Mouse (Mus musculus): ENCODE results near the gene Olfr914. TPM values are rescaled to one million over a fixed set of nuclear protein-coding genes. Genes with fewer than 3 reads are reported as not detected.

The Olfr914 gene
- polyA plus RNA-seq (2016; fragmentation: Nextera tagmentation; extraction: Ambion mirVana) = not detected in 2 replicates

DNA sequence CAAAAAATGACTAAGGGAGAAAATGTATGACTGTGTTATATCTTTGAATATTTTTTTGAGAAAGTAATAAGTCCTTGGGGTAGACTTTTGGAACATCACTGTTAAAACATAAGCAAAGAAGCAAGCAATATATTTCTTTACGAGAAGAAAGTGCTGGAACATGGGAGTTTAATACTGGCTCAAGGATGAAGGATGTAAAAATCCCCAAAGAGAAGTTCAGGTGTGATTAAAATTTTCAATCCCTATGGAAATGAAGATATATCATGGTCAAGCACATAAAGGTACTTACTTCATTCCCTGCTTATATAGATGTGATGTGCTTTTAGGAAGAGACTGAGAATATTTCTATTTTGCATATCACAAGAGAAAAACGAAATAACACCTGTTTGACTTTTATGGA is at the start of gene Olfr914:
Gene Olfr914, plus strand, starts transcription at position 301 of the 400 bp plus-strand sequence.
- Histone ChIP-seq H3K27me3 (no peaks in the 10 kb centered on the region), H3K9ac (no peak within 1 kb of the TSS), H3K4me1 (no peaks in the 10 kb centered on the region), H3K36me3 (replicated peaks) (no peaks in the 10 kb centered on the region), H3K4me2 (no peak within 1 kb of the TSS), H3K27ac (no peak within 1 kb of the TSS), H3K4me3 (replicated peaks) (no peak within 1 kb of the TSS), H3K9me3 (no peaks in the 10 kb centered on the region)
- 67% methylated on average over 2 of the region's 2 CpGs for WGBS
- no peak for ATAC-seq (ENCODE audit: low FRiP score)

DNA sequence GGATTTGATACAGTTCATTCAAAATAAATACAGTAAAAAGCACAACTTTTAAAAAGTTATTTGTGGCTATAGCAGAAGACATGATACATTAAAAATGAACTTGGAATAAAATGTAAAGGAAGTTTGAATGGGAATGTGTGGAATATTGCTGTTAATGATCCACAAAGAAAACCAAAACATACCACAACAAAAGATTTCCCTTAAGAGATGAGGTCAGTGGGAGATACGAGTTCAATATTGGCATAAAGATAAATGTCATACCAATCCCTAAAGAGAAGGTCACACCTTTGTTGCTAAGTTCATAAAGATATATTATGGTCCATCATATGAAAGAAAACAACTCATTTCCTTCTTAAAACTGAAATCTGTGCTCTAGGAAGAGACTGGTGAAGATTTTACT is 25.0 kb upstream of the Olfr914 start, which contains the start of gene Olfr912:
Gene Olfr912, plus strand, starts transcription at position 301 of the 400 bp plus-strand sequence.
- Histone ChIP-seq H3K9me3 (no peaks in the 10 kb centered on the region), H3K4me2 (no peak within 1 kb of the TSS), H3K36me3 (replicated peaks) (no peaks in the 10 kb centered on the region), H3K9ac (no peak within 1 kb of the TSS), H3K27me3 (no peaks in the 10 kb centered on the region), H3K27ac (no peak within 1 kb of the TSS), H3K4me1 (no peaks in the 10 kb centered on the region), H3K4me3 (replicated peaks) (no peak within 1 kb of the TSS)
- no peak for ATAC-seq (ENCODE audit: low FRiP score)
- 77% methylated on average over 1 of the region's 1 CpGs for WGBS

DNA sequence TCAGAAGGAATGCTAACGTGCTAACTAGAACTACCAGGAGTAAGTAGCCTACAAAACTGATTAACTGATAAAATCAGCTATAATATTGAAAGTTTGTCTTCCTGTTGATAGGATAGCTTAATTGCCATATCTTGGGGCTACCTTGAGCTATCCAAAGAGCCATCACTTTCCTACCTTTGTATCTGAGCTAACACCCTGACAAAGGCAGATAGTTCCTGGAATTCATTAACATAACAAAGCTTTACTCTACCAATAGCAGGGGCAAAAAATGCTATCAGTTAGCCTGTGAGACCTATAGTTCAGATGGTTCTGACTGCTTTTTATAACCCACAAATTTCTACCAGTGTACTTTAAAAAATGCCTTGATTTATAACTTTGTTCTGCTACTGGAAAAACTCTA is 13.8 kb upstream of the Olfr914 start:
- Histone ChIP-seq H3K27me3 (no peaks in the 10 kb centered on the region), H3K27ac (no peak overlapping the region), H3K9me3 (no peaks in the 10 kb centered on the region), H3K9ac (no peak overlapping the region), H3K4me1 (no peaks in the 10 kb centered on the region), H3K4me3 (replicated peaks) (no peak overlapping the region), H3K36me3 (replicated peaks) (no peaks in the 10 kb centered on the region), H3K4me2 (no peak overlapping the region)
- whole genome bisulfite sequencing = 47% methylated on average over 1 of the region's 1 CpGs
- no peak for ATAC-seq (ENCODE audit: low FRiP score)

DNA sequence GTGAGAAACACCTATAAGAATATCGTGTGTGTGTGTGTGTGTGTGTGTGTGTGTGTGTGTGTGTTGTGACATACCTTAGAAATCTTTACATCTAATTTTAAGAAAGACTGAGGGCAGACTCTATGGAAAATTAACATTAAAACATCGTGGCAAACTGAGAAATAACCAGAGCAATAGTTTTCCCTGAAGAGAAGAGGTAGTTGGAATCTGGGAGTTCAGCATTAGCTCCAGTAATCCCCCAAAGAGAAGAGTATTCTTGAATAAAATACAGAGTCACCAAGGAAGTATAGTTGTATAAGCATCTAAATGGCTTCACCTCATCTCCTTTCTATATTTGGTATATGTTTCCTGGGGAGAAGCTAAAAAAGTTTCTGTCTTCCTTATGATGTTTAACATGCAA is 12.4 kb upstream of the Olfr914 start, which contains the start of gene Olfr913:
Gene Olfr913, plus strand, starts transcription at position 301 of the 400 bp plus-strand sequence.
- H3K27ac ChIP-seq = no peak within 1 kb of the TSS
- no peak within 1 kb of the TSS for H3K4me2 ChIP-seq
- H3K4me3 ChIP-seq (replicated peaks) = no peak within 1 kb of the TSS
- no peak for ATAC-seq (ENCODE audit: low FRiP score)
- WGBS = 69% methylated on average over 2 of the region's 2 CpGs
- H3K27me3 ChIP-seq = no peaks in the 10 kb centered on the region
- H3K36me3 ChIP-seq (replicated peaks) = no peaks in the 10 kb centered on the region
- no peaks in the 10 kb centered on the region for H3K9me3 ChIP-seq
- H3K9ac ChIP-seq = no peak within 1 kb of the TSS
- H3K4me1 ChIP-seq = no peaks in the 10 kb centered on the region

DNA sequence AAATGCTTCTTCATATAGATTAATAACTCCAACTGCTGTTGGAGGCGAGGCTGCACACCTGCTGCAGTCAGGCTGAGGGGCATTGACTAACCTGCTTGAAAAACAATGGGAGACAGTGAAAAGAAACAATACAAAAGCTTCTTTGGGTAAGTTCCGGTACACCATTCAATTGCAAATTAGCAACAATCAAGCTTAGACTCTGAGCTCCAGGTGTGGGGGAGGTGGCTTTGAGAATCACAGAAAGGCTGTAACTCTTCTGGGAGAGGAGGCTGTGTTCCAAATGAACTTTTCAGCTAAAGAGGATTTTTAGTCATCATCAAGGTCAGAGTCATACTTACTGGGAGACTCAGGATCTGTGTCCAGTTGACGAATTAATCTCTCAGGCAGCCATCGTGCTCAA is 27.5 kb downstream of the Olfr914 start:
- 77% methylated on average over 4 of the region's 4 CpGs for WGBS

DNA sequence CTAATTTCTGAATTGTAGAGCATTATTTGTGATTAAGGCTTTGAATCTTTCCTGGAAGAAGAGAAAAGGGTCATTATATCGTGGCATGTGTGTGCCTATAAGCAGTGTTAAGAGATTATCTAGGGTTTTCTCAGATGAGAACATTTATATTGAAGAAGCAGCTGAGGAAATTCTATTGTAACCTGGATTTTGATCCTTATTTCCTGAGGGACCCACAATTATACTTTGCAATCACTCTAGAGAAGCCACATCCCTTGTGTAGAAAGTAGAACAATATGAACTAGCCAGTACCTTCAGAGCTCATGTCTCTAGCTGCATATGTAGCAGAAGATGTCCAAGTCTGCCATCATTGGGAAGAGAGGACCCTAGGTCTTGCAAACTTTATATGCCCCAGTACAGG is 54.9 kb downstream of the Olfr914 start, which contains the start of gene Olfr916:
Gene Olfr916, minus strand, starts transcription at position 101 of the 400 bp plus-strand sequence.
- no peak within 1 kb of the TSS for H3K4me3 ChIP-seq (replicated peaks)
- H3K36me3 ChIP-seq (replicated peaks) = no peaks in the 10 kb centered on the region
- no peak within 1 kb of the TSS for H3K9ac ChIP-seq
- no peaks in the 10 kb centered on the region for H3K27me3 ChIP-seq
- no peak within 1 kb of the TSS for H3K27ac ChIP-seq
- no peak for ATAC-seq (ENCODE audit: low FRiP score)
- WGBS = 76% methylated on average over 1 of the region's 1 CpGs
- no peaks in the 10 kb centered on the region for H3K9me3 ChIP-seq
- no peaks in the 10 kb centered on the region for H3K4me1 ChIP-seq
- no peak within 1 kb of the TSS for H3K4me2 ChIP-seq

More for the DNA sequence above, 27.5 kb downstream of the Olfr914 start:
- H3K4me2 ChIP-seq = no peak overlapping the region
- H3K9me3 ChIP-seq = 0 out of 2 replicates have a peak, but pooled peaks cover 2% of the 10 kb centered on the region
- ATAC-seq (ENCODE audit: low FRiP score) = no peak
- H3K4me1 ChIP-seq = no peaks in the 10 kb centered on the region
- H3K27ac ChIP-seq = no peak overlapping the region
- no peak overlapping the region for H3K9ac ChIP-seq
- H3K36me3 ChIP-seq (replicated peaks) = no peaks in the 10 kb centered on the region
- no peak overlapping the region for H3K4me3 ChIP-seq (replicated peaks)
- no peaks in the 10 kb centered on the region for H3K27me3 ChIP-seq

Other genes with a start within 250 kb of the Olfr914 start
- not detected in 2 replicates for gene Olfr250, start 238.2 kb upstream of the Olfr914 start, polyA plus RNA-seq (2016; fragmentation: Nextera tagmentation; extraction: Ambion mirVana)
- gene Olfr251, start 228.0 kb upstream of the Olfr914 start, polyA plus RNA-seq (2016; fragmentation: Nextera tagmentation; extraction: Ambion mirVana) = not detected in 2 replicates
- gene Olfr147, start 203.4 kb upstream of the Olfr914 start, polyA plus RNA-seq (2016; fragmentation: Nextera tagmentation; extraction: Ambion mirVana) = not detected in 2 replicates
- not detected in 2 replicates for gene Olfr901, start 175.6 kb upstream of the Olfr914 start, polyA plus RNA-seq (2016; fragmentation: Nextera tagmentation; extraction: Ambion mirVana)
- gene Olfr902, start 157.4 kb upstream of the Olfr914 start, polyA plus RNA-seq (2016; fragmentation: Nextera tagmentation; extraction: Ambion mirVana) = not detected in 2 replicates
- not detected in 2 replicates for gene Olfr904, start 142.0 kb upstream of the Olfr914 start, polyA plus RNA-seq (2016; fragmentation: Nextera tagmentation; extraction: Ambion mirVana)
- not detected in 2 replicates for gene Olfr905, start 134.0 kb upstream of the Olfr914 start, polyA plus RNA-seq (2016; fragmentation: Nextera tagmentation; extraction: Ambion mirVana)
- not detected in 2 replicates for gene Olfr906, start 118.0 kb upstream of the Olfr914 start, polyA plus RNA-seq (2016; fragmentation: Nextera tagmentation; extraction: Ambion mirVana)
- gene Olfr907, start 109.3 kb upstream of the Olfr914 start, polyA plus RNA-seq (2016; fragmentation: Nextera tagmentation; extraction: Ambion mirVana) = not detected in 2 replicates
- not detected in 2 replicates for gene Olfr911-ps1, start 83.5 kb upstream of the Olfr914 start, polyA plus RNA-seq (2016; fragmentation: Nextera tagmentation; extraction: Ambion mirVana)
- gene Olfr910, start 67.3 kb upstream of the Olfr914 start, polyA plus RNA-seq (2016; fragmentation: Nextera tagmentation; extraction: Ambion mirVana) = not detected in 2 replicates
- gene Olfr912, start 24.9 kb upstream of the Olfr914 start, polyA plus RNA-seq (2016; fragmentation: Nextera tagmentation; extraction: Ambion mirVana) = not detected in 2 replicates
- gene Olfr913, start 12.3 kb upstream of the Olfr914 start, polyA plus RNA-seq (2016; fragmentation: Nextera tagmentation; extraction: Ambion mirVana) = not detected in 2 replicates
- not detected in 2 replicates for gene Olfr916, start 54.8 kb downstream of the Olfr914 start, polyA plus RNA-seq (2016; fragmentation: Nextera tagmentation; extraction: Ambion mirVana)
- not detected in 2 replicates for gene Olfr917, start 60.7 kb downstream of the Olfr914 start, polyA plus RNA-seq (2016; fragmentation: Nextera tagmentation; extraction: Ambion mirVana)
- gene Olfr918, start 69.5 kb downstream of the Olfr914 start, polyA plus RNA-seq (2016; fragmentation: Nextera tagmentation; extraction: Ambion mirVana) = not detected in 2 replicates
- not detected in 2 replicates for gene Olfr919, start 98.6 kb downstream of the Olfr914 start, polyA plus RNA-seq (2016; fragmentation: Nextera tagmentation; extraction: Ambion mirVana)
- gene Vwa5a, start 113.2 kb downstream of the Olfr914 start, polyA plus RNA-seq (2016; fragmentation: Nextera tagmentation; extraction: Ambion mirVana) = 6.5 and 8.7 TPM in 2 replicates
- not detected in 2 replicates for gene Olfr920, start 147.2 kb downstream of the Olfr914 start, polyA plus RNA-seq (2016; fragmentation: Nextera tagmentation; extraction: Ambion mirVana)
- not detected in 2 replicates for gene Olfr921, start 168.0 kb downstream of the Olfr914 start, polyA plus RNA-seq (2016; fragmentation: Nextera tagmentation; extraction: Ambion mirVana)
- gene Olfr922, start 209.5 kb downstream of the Olfr914 start, polyA plus RNA-seq (2016; fragmentation: Nextera tagmentation; extraction: Ambion mirVana) = not detected in 2 replicates
- gene Olfr923, start 221.4 kb downstream of the Olfr914 start, polyA plus RNA-seq (2016; fragmentation: Nextera tagmentation; extraction: Ambion mirVana) = not detected in 2 replicates
- not detected in 2 replicates for gene Olfr924, start 239.3 kb downstream of the Olfr914 start, polyA plus RNA-seq (2016; fragmentation: Nextera tagmentation; extraction: Ambion mirVana)
- gene Olfr26, start 250.0 kb downstream of the Olfr914 start, polyA plus RNA-seq (2016; fragmentation: Nextera tagmentation; extraction: Ambion mirVana) = not detected in 2 replicates

Data from forebrain, embryonic 12.5 days (tissue).